16 mouse cellular contexts compared by ENCODE assay signal in genomic region chr4:32948696-32949095, GRCm38 (mm10). TPM values are rescaled to one million over a fixed set of nuclear protein-coding genes. Genes with fewer than 3 reads are reported as not detected.
A peak's percentile ranks its signal among the peaks of the same experiment; 100 is the strongest.
DNase-seq lines count a peak whose midpoint lies in the region; ATAC-seq and TF ChIP-seq lines count a peak whose summit lies in the region.
"Had no signal": no experiment of that assay in that cellular context is flagged by ENCODE, and none has a peak within 500 bp of the region (broad histone marks: within the 10 kb centered on the region; RNA-seq: fewer than 3 reads in every experiment).

No protein-coding gene starts in this region.

- TF ChIP-seq CTCF in kidney, postnatal 0 days (IDR thresholded peaks at IDR 0.05; ENCODE audit: low read depth) = no peak
- no peak for TF ChIP-seq CTCF in brain, embryonic 14.5 days (IDR thresholded peaks at IDR 0.05; ENCODE audit: borderline replicate concordance, extremely low read depth, insufficient read depth, insufficient read length)

- H3K4me1 ChIP-seq in forebrain, embryonic 13.5 days = peaks cover 30% of the 10 kb centered on the region
- peaks cover 8% of the 10 kb centered on the region; the same call in 1 of the 2 replicates for H3K4me1 ChIP-seq in forebrain, embryonic 11.5 days (replicated peaks; ENCODE audit: control insufficient read depth, insufficient read depth, low read length)
- no peaks in the 10 kb centered on the region; the same call in 1 of the 2 replicates for H3K4me1 ChIP-seq in kidney, postnatal 0 days (replicated peaks; ENCODE audit: insufficient read depth, low read length)
- H3K4me1 ChIP-seq in neural tube, embryonic 13.5 days (replicated peaks) = peaks cover 40% of the 10 kb centered on the region

- H3K27ac ChIP-seq in forebrain, embryonic 13.5 days = no peak overlapping the region
- no peak overlapping the region for H3K27ac ChIP-seq in forebrain, embryonic 11.5 days (ENCODE audit: low read depth, low read length)
- H3K27ac ChIP-seq in kidney, postnatal 0 days = no peak overlapping the region
- no peak overlapping the region for H3K27ac ChIP-seq in neural tube, embryonic 13.5 days (replicated peaks)
- H3K27ac ChIP-seq: lung, embryonic 15.5 days had no signal

- no peak overlapping the region for H3K4me3 ChIP-seq in forebrain, embryonic 13.5 days
- no peak overlapping the region for H3K4me3 ChIP-seq in forebrain, embryonic 11.5 days (ENCODE audit: low read depth, low read length)
- no peak overlapping the region for H3K4me3 ChIP-seq in kidney, postnatal 0 days (replicated peaks; ENCODE audit: low read depth, low read length)
- no peak overlapping the region for H3K4me3 ChIP-seq in neural tube, embryonic 13.5 days
- H3K4me3 ChIP-seq: lung, embryonic 15.5 days had no signal

- 42% methylated on average over 10 of the region's 10 CpGs for WGBS in forebrain, embryonic 13.5 days
- WGBS in forebrain, embryonic 11.5 days = 50% methylated on average over 10 of the region's 10 CpGs
- WGBS in kidney, postnatal 0 days = 42% methylated on average over 10 of the region's 10 CpGs
- 54% methylated on average over 10 of the region's 10 CpGs for WGBS in neural tube, embryonic 13.5 days

- no peak overlapping the region for H3K9ac ChIP-seq in forebrain, embryonic 13.5 days
- H3K9ac ChIP-seq in forebrain, embryonic 11.5 days (ENCODE audit: low read length) = no peak overlapping the region
- no peak overlapping the region for H3K9ac ChIP-seq in kidney, postnatal 0 days (ENCODE audit: low read depth, low read length)
- no peak overlapping the region for H3K9ac ChIP-seq in neural tube, embryonic 13.5 days
- H3K9ac ChIP-seq: lung, embryonic 15.5 days had no signal

- H3K27me3 ChIP-seq in forebrain, embryonic 13.5 days = peaks cover 11% of the 10 kb centered on the region; the same call in 1 of the 2 replicates
- H3K27me3 ChIP-seq in forebrain, embryonic 11.5 days (ENCODE audit: control insufficient read depth, insufficient read depth, low read length) = peaks cover 7% of the 10 kb centered on the region; the same call in 1 of the 2 replicates
- H3K27me3 ChIP-seq in kidney, postnatal 0 days (ENCODE audit: insufficient read depth, low read length) = no peaks in the 10 kb centered on the region
- peaks cover 15% of the 10 kb centered on the region for H3K27me3 ChIP-seq in neural tube, embryonic 13.5 days

- H3K4me2 ChIP-seq in forebrain, embryonic 13.5 days = peak overlapping the region; percentile 2; the same call in 1 of the 2 replicates
- H3K4me2 ChIP-seq in forebrain, embryonic 11.5 days (ENCODE audit: low read depth, low read length, severe bottlenecking) = no peak overlapping the region
- no peak overlapping the region for H3K4me2 ChIP-seq in kidney, postnatal 0 days (ENCODE audit: low read length)
- H3K4me2 ChIP-seq in neural tube, embryonic 13.5 days = peak overlapping the region; percentile 20
- H3K4me2 ChIP-seq: liver, embryonic 11.5 days; lung, embryonic 15.5 days had no signal

- DNase-seq in forebrain, embryonic 11.5 days (ENCODE audit: low spot score) = no peak
- DNase-seq in kidney, postnatal 0 days (ENCODE audit: low spot score) = peak; percentile 25
- DNase-seq in kidney, adult 9 months = no peak
- peak; percentile 29 for DNase-seq in brain, embryonic 14.5 days (ENCODE audit: low read depth)
- DNase-seq in adrenal gland, adult (ENCODE audit: inconsistent age in 2 of 2, low spot score in 1 of 2) = no peak
- no peak for DNase-seq in adrenal gland, adult 2 months
- DNase-seq: adrenal gland, postnatal 36 days; kidney, adult 2 months; right cerebral cortex, postnatal 25 days had no signal

- no peaks in the 10 kb centered on the region for H3K9me3 ChIP-seq in forebrain, embryonic 13.5 days (replicated peaks)
- no peaks in the 10 kb centered on the region for H3K9me3 ChIP-seq in forebrain, embryonic 11.5 days (ENCODE audit: control insufficient read depth, low read length)
- no peaks in the 10 kb centered on the region for H3K9me3 ChIP-seq in kidney, postnatal 0 days (replicated peaks; ENCODE audit: low read length)
- H3K9me3 ChIP-seq in neural tube, embryonic 13.5 days = no peaks in the 10 kb centered on the region
- H3K9me3 ChIP-seq: lung, embryonic 15.5 days had no signal

- no peaks in the 10 kb centered on the region for H3K36me3 ChIP-seq in forebrain, embryonic 13.5 days (ENCODE audit: poor library complexity, severe bottlenecking)
- H3K36me3 ChIP-seq in forebrain, embryonic 11.5 days (ENCODE audit: control insufficient read depth, insufficient read depth, low read length) = no peaks in the 10 kb centered on the region
- no peaks in the 10 kb centered on the region for H3K36me3 ChIP-seq in kidney, postnatal 0 days (ENCODE audit: insufficient read depth, low read length)
- no peaks in the 10 kb centered on the region for H3K36me3 ChIP-seq in neural tube, embryonic 13.5 days
- H3K36me3 ChIP-seq: lung, embryonic 15.5 days had no signal

- TF ChIP-seq POLR2A in brain, embryonic 14.5 days (IDR thresholded peaks at IDR 0.05; ENCODE audit: borderline replicate concordance, extremely low read depth, insufficient read depth, insufficient read length, poor library complexity, severe bottlenecking) = no peak

- ATAC-seq in forebrain, embryonic 13.5 days = no peak
- ATAC-seq in forebrain, embryonic 11.5 days (replicated peaks; ENCODE audit: low FRiP score) = no peak
- no peak for ATAC-seq in kidney, postnatal 0 days (replicated peaks; ENCODE audit: low FRiP score, low read depth)
- ATAC-seq in neural tube, embryonic 13.5 days (ENCODE audit: low read depth) = no peak

RNA-seq across cellular contexts. Expression of gene Ankrd6, which starts 1.9 kb away (rescaled TPM):
- 25.4 and 27.5 TPM in 2 replicates for polyA plus RNA-seq in forebrain, embryonic 13.5 days (2015; fragmentation: Nextera tagmentation; extraction: Ambion mirVana)
- 16.2 and 16.8 TPM in 2 replicates for polyA plus RNA-seq in forebrain, embryonic 11.5 days (2014; fragmentation: Nextera tagmentation; extraction: Ambion mirVana)
- polyA plus RNA-seq in kidney, postnatal 0 days (2015; fragmentation: Nextera tagmentation; extraction: Ambion mirVana) = 8.5 and 9.2 TPM in 2 replicates
- 11.6 and 19.1 TPM in 2 replicates for polyA plus RNA-seq in brain, embryonic 14.5 days (2012; rRNA removed)
- 20.1 and 20.5 TPM in 2 replicates for polyA plus RNA-seq in neural tube, embryonic 13.5 days (2015; fragmentation: Nextera tagmentation; extraction: Ambion mirVana)
- total RNA-seq in adrenal gland, adult 2 months (2021) = 1 to 10 TPM; 2.2 to 4.6 TPM
- polyA plus RNA-seq in adrenal gland, adult 2 months (2012; rRNA removed) = 0.56 and 0.75 TPM in 2 replicates
- total RNA-seq: monocyte, adult 5-6 weeks had no signal

RNA-seq across cellular contexts. Expression of gene Rragd, which starts 34.1 kb away (rescaled TPM):
- 22.7 and 23.9 TPM in 2 replicates for polyA plus RNA-seq in forebrain, embryonic 13.5 days (2015; fragmentation: Nextera tagmentation; extraction: Ambion mirVana)
- polyA plus RNA-seq in forebrain, embryonic 11.5 days (2014; fragmentation: Nextera tagmentation; extraction: Ambion mirVana) = 28.2 and 30.2 TPM in 2 replicates
- polyA plus RNA-seq in kidney, postnatal 0 days (2015; fragmentation: Nextera tagmentation; extraction: Ambion mirVana) = 24.0 and 26.8 TPM in 2 replicates
- polyA plus RNA-seq in brain, embryonic 14.5 days (2012; rRNA removed) = 20.4 and 27.0 TPM in 2 replicates
- 41.3 and 44.3 TPM in 2 replicates for polyA plus RNA-seq in neural tube, embryonic 13.5 days (2015; fragmentation: Nextera tagmentation; extraction: Ambion mirVana)
- 10 to 100 TPM in 1 of 2 experiments, 1 to 10 TPM in 1; 7.9 to 14.7 TPM for total RNA-seq in adrenal gland, adult 2 months (2021)
- 1.0 and 1.1 TPM in 2 replicates for polyA plus RNA-seq in adrenal gland, adult 2 months (2012; rRNA removed)
- total RNA-seq: megakaryocyte progenitor cell, adult 5-6 weeks; MEL had no signal

Comparison
In these comparisons a context has a peak if more than half of its experiments do, and no peak if none do; other contexts are left out.
1. H3K4me2 ChIP-seq: peak in forebrain, embryonic 13.5 days (single experiment) and neural tube, embryonic 13.5 days (single experiment); none in forebrain, embryonic 11.5 days (single experiment) and kidney, postnatal 0 days (single experiment).
2. DNase-seq: peak in kidney, postnatal 0 days (single experiment) and brain, embryonic 14.5 days (single experiment); none in forebrain, embryonic 11.5 days (single experiment), kidney, adult 9 months (single experiment), adrenal gland, adult (0 of 2) and adrenal gland, adult 2 months (single experiment).
3. RNA of gene Rragd, which starts 34.1 kb away (polyA plus RNA-seq): 41.3 to 44.3 TPM in neural tube, embryonic 13.5 days, 28.2 to 30.2 TPM in forebrain, embryonic 11.5 days, 20.4 to 27.0 TPM in brain, embryonic 14.5 days, 24.0 to 26.8 TPM in kidney, postnatal 0 days and 22.7 to 23.9 TPM in forebrain, embryonic 13.5 days; 1.0 to 1.1 TPM in adrenal gland, adult 2 months; every median in the first group is over 10 times any median in the second.